Mouse (Mus musculus): Measurements from ENCODE around the gene Gm17455.

Gm17455 gene

DNA sequence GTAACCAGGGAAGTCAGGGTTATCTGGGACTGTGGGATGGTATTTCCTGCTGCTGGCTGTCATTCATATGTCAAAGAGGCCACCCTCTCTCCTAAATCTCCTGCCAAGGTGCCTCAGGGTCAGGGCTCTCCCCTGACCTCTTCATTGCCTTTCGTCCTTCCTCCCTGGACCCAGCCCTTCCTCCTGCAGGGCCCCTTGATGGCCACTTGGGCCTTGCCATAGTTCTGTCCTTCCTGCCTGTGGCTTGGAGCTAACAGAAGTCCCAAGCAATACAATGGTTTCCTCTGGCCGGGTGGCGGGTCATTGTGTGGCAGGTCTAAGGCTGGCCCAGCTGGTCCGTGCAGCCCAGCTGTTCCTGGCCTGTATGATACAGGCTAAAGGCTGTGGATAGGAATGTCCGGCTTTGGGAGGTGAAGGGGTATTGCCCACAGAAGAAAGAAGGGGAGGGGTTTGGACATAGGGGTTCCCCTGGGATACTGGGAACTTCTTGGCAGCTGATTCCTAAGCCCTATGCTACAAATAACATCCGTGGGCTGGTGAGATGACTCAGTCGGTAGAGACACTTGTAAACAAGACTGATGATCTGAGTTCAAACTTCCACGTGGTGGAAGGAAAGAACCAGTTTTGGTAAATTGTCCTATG lies 25.5 kb upstream of the Gm17455 start:
- peak; percentile 97 for DNase-seq (ENCODE audit: low spot score)

DNA sequence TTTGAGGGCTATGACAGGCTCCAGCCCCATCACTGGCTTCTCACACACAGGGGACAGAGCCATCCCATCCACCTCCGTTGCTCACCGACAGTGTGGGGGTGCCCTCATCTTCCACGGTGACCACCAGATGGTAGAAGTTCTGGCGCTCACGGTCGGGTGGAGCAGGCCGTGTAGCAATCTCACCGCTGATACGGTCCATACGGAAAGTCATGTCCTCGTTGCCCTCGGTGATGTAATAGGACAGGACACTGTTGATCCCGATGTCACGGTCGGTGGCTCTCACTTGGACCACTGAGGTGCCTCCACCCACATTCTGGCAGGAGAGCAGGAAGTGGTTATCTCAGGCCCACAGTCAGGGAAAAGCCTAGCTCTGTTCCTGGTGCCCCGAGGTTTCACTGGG lies 22.8 kb upstream of the Gm17455 start:
- DNase-seq (ENCODE audit: low spot score) = no peak

DNA sequence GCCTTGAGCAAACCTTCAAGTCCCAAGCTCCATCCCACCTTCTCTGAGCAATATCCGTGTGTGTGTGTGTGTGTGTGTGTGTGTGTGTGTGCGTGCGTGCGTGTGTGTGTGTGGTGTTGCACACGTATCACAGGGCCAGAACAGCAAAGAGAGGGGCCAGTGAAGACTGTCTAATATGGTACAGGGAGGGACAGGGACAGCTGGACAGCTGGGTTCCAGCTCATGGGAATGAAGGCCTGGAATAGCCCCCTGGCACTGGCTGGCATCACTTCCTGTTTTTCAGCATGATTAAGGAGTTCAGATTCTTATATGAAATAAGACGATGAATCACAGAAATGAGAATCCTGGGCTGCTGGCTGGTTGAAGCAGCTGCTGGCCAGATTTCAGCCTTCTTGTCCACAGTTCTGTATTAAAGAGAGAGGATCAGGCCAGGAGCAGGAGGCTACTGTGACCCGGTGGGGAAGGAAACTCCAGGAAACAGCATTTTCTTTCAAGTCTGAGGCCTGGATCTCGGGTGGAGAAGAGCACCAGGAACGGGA lies 20.0 kb upstream of the Gm17455 start:
- peak; percentile 72 for DNase-seq (ENCODE audit: low spot score)

DNA sequence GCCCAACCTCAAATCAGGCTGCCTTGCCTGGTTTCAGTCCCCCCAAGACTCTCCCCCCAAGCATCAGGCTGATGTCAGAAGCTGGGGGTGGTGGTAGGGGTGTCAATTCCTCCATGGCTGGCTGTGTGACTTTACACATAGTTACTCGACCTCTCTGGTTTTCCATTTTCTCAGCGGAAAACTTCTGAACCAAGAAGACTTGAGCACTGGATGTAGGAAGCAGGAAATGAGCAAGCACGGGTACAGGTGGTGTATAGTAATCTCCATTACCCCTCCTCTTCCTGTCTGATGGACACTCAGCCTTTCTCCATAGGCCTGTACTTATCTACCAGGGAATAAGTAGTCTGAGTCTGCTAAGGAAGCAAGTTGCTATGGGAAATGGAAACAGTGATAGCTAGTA lies 19.3 kb upstream of the Gm17455 start:
- no peak for DNase-seq (ENCODE audit: low spot score)

DNA sequence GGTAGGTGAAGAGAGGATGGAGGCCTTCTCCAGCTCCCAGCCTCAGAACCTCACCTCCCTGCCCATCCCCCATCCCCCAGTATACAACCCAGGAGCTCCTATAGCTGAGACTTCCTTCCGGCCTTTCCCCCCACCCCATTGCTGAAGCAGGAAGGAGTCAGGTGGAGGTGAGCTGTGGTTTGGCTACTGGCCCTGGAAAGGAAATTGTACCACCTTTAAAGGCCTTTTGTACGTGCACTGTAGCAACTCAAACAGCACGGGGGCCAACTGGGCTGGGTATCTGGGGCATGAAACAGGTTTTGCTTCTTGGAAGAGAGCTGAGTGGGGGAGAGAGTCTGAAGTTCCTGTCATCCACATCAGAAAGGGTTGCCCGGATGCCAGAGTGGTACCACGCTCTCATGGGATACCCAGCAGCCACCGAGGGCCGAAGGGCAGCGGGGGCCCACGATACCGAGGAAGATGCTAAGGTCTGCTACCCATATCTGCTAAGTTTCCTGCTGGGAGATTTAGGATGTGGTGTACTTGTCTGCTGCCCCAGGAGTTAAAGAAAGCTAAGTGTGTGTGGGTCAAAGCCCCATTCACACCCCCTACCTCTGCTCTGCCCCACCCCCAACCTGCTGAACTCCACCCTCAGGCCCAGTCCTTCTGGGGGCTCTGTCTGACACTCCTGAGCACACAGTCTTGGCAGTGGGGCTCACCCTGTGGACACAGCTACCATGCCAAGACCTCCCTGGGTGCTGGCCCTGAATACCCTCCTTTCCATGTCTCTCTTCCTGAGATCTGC lies 18.2 kb upstream of the Gm17455 start:
- DNase-seq (ENCODE audit: low spot score) = no peak

DNA sequence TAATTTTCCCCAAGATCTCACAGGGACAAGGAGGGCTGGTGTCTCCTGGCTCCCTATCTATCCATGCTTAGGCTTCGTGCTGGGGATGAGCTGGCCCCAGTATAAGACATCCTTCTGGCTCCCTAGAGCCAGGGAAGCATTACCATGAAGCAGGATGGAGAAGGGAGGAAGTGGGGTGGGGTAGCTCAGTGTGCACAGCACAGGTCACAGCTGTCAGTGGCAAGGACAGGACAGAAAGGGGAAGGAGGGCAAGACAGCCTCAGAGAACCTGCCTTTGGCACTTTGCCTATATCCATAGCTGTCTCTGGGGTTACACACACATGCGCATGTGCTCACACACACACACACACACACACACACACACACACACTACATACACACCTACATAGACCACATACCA lies 11.2 kb upstream of the Gm17455 start:
- DNase-seq (ENCODE audit: low spot score) = no peak

DNA sequence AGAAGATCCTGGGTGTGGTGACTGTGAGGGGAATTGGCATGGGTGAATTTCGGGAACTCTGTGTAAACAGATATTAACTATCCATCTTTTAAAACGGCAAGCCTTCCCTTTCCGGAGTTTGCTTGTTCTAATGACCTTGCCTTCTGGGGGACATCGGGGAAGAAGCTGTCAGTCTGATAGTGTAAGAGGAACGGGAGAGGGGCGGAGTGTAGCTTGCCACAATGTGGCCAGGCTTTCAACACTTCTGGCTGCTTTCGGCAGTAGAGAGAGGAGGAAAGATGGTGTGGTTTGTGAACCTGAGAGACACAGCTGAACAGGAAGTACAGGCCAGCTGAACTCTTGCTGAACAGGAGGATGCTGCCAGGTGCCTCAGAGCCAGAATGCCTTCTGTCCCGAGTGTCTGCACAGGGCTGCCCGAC lies 10.1 kb upstream of the Gm17455 start:
- DNase-seq (ENCODE audit: low spot score) = no peak

DNA sequence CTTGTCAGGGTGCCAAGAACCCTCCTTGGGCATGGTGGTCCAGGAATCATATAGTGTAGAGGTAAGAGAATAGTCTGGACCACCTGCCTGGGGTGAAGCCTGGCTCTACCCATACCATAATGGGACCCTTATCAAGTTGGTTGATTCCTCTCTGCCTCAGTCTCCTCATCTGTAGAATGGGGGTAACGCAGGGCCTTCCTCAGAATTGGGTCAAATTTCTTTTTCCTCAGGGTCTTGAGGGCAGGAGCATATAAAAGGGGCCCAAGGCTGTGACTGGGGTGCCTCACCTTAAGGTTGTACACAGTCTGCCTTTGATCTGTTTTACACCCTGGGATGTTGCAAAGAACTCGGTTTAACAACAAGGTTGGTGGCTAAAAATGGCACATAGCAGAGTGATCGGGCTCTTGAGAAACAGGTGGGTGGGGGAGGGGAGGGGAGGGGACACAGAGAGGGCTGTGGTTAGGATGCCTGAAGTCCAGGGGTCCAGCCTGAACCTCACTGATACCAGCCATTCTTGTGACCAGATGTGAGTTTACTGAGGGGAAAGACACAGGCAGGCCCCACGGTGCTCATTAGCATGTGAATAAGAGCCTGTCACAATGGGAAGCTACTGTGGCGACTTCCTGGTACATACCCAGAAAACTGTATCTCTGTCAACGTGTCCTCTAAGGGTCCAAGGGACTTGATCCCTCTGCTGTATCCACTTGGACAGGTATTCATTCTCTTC lies 9.2 kb upstream of the Gm17455 start:
- no peak for DNase-seq (ENCODE audit: low spot score)

DNA sequence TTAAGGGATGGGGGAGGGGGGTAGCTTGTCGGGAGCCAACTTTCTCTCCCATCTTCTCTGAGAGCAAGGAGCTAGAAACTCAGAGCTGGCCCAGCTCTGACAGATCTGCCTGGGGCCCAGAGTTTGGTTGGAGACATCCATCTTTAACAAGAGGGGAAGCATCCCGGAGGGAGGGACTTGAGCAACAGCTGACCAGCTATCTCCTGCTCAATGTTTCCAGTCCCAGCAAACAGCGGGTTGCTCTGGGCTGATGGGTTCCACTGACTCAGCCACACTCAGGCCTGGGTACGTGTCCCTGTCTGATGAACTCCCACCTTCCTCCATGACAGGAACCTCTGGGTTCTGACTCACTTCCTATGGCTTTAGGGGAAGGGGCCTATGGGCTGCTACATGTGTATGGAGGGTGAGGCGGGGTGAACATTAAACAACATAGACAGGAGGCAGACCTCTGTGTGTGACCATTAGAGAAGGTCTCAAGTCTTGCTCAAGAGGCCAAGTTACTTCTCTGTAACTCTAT lies 8.6 kb upstream of the Gm17455 start:
- DNase-seq (ENCODE audit: low spot score) = no peak

DNA sequence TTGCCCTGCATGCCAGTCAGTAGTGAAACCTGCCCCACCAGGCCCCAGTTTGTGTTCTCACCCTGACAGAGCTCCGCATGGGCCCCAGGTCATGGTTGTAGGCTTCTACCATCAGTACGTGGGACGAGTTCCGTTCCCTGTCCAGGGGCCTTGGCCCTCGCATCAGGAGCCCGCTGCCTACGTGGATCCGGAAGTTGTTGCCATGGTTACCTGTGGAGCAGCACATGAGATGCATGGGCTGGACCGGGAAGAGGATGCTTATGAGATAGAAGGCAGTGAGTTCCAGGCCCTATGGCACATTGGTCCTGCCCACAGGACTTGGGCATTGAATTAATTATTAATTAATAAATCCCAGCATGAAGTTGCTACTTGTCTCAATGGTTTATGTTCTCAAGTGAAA lies 7.9 kb upstream of the Gm17455 start:
- no peak for DNase-seq (ENCODE audit: low spot score)

DNA sequence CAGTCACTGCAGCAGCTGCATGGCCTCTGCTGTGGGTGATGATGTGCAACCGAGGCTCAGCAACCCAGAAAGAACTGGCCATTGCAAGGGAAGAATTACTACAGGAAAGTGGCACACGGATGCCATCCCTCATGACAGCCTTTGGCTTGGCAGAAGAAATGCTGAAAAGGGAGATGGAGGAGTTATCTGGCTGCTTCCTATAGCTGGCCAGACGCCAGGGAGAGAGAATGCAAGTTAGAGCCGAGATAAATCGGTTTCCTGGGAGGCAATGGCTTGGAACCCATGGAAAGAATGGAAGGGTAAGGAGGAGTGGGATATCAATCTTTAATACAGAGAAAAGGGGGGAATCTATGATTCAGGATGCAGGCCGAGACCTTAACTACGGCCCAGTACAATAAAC lies 4.6 kb upstream of the Gm17455 start:
- DNase-seq (ENCODE audit: low spot score) = no peak

DNA sequence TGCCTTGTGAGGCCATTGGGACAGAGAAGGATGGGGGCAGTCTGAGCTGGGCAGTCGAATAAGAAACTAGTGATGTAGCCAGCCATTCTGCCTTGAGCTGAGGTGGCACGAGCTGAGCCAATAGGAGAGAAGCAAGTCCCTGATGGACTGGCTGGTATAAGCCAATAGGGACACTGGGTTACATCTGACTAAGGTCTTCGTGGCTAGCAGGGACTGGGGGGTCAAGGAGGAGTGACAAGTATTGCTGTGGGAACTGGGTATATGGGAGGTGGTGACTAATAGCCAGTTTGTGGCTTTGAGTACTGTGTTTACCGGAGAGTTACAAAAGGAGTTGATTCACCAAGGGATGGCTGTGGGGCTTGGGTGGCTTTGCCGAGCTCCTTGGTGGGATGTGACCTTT lies 3.9 kb upstream of the Gm17455 start:
- DNase-seq (ENCODE audit: low spot score) = no peak

DNA sequence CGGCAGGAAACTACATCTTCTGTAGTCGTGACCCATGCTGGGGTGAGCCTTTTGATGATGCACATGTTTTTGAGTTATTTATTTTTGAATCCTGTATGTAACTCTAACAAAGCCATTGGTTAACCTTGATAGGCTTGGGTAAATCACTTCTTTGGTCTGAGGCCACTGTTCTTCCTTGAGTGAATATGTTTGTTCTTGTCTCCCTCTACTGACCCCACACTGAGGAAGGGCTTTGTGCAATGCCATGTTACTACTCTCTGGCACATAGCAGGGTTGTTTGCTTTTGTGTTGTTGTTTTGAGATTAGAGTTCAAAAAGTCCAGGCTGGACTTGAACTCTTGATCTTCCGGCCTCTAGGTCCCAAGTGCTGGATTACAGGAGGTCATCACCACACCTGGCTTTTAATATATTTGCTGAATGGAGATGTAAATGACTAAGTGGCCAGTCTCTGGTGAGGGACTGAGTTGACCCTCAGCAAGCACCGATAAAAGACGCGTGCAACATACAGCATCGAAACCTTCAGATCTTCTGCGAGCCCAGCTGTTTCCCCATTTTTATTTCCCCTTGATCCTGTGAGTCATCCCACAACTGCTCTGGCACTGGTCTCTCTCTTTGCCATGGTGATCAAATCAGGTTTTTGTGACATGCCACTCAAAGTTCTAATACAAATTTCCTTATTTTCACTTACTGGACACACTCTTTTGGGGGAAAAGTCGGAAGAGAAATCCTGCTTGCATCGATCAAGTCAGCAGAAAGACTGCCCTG lies 1.3 kb upstream of the Gm17455 start:
- peak; percentile 24 for DNase-seq (ENCODE audit: low spot score)

DNA sequence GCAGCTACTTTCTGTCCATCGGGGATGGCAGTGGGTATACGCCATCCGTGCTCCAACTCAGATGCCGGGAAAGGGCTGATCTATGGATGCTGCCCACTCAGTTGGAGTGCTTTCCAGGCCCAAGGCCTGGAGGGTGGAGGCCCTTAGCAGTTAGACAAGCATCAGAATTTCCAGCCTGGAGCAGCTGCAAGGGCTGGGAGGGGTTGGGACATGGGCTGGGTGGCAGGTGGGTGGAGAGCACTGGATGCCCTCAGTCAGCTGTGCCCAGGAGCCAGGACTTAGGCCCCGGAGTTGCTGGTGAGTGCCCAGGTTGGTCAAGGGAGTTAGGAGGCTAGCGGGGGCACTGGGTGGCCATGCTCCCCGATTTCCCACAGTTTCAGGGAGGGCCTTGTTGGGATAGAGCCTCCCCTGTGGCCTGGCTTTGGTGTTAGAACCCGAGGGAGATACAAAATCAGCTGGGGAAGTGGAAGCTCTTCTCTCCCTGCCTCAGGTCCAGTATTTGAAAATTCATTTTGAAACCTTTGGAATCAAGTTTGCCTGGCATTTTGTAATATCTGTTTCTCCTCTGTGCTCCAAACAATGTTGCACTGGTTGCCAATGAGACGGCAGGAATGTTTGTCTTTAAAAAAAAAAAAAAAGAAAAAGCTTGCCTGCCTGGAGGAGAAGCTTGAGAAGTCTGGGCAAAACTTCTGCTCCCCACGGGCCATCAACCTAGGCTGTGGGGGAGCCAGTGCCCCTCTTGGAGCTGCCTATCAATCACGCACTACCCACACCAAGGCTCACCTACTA lies 1.2 kb downstream of the Gm17455 start:
- peak; percentile 74 for DNase-seq (ENCODE audit: low spot score)

DNA sequence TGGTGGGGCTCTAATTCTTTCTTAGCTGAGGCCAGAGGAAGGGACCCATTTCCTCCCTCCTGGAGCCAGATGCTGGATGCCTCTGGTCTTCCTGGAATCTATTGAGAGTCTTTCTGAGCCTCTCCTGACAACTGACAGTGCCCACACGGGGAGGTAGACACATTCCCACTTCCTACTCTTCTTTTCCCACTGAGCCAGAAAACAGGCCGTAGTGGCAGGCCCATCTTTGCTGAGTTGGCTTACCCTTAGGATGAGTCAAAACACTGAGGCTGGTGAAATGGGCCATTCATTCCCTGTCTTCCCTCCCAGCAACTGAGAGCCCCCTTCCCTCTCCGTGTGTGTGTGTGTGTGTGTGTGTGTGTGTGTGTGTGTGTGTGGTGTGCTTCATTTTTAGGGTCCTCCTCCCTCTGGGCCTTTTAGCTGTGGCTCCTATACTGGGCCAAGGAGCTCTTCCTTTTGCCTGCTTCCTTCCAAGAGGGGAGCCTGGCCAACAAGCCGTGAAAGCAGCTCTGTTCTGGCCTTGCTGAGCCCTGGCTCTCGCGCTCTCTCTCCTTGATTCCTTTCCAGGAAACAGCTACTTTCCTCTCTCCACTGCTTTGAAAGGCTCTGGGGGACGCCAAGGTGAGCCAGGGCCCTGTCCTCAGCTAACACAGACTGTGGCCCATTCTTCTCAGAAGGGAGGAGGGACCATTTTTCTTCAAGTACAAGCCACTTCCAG lies 6.1 kb downstream of the Gm17455 start:
- peak; percentile 73 for DNase-seq (ENCODE audit: low spot score)

DNA sequence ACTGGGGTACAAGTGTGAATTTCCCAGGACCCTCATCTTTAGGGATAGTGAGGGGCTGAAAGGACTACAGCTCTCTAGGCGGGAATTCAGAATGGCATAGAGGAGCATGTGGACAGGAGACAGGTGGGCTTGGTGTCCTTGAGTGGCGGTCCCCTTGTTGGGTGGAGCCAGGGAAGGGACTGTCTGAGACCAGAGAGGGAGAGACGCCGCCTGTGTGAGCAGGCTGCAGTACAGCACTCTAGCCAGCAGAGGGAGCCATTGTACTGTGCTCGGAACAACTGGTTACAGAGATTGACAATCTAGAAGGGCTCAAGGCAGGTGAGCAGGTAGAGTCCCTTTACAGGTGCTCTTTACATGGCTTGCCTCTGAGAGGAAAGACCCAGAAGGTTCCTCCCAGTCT lies 8.3 kb downstream of the Gm17455 start:
- DNase-seq (ENCODE audit: low spot score) = peak; percentile 75

DNA sequence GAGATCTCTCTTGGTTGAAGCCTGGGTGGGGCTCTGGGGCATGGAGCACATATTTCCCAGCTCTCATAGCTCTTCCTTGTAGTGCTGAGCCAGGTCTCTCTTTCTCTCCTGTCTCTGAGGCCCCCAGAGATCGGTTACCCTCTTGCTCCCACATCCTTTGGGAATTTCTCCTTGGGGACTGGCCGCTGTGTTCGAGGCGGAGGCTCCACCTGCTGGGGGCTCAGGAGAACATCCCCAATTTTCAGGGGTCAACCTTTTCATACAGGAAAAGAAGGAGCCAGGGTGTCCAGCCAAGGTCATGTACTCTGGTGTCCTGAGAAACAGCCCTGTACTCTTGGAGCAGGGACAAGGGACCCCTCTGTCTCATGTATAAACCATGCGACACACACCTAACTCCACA lies 12.3 kb downstream of the Gm17455 start:
- no peak for DNase-seq (ENCODE audit: low spot score)

DNA sequence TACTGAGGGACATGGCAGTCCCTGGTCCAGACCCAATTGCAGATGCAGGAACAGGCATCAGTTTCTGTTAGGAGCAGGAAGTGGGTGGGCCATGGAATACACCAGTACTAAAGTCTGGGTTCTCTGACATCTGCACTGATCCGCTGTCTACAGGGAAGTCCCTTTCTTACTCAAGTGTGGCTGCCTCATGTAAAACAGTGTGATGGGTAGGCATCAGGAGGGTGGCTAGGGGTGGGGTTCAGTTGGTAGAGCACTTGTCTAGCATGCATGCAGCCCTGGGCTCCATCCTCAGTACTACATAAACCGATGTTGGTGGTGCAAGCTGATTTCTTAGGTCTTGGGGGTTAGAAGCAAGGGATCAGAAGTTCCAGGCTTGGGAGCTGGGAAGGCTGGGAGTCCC lies 14.2 kb downstream of the Gm17455 start:
- no peak for DNase-seq (ENCODE audit: low spot score)

DNA sequence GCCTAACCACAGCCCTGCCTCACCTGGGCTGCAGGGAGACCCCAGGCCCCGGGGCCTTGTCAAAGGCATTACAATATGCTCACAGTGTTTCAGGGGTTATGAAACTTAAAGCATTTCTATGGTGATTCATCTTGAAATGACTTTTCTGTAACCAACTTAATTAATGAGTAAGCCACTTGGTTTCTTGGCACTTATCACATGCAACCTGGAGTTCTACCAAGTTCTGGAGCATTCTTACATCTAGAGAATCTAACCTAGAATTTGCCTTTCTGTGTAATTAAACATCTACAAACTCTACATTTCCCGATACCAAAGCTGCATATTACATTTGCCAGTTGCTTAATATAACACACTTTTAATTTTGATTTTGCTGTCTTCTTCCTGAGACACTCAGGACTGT lies 17.5 kb downstream of the Gm17455 start:
- DNase-seq (ENCODE audit: low spot score) = no peak

DNA sequence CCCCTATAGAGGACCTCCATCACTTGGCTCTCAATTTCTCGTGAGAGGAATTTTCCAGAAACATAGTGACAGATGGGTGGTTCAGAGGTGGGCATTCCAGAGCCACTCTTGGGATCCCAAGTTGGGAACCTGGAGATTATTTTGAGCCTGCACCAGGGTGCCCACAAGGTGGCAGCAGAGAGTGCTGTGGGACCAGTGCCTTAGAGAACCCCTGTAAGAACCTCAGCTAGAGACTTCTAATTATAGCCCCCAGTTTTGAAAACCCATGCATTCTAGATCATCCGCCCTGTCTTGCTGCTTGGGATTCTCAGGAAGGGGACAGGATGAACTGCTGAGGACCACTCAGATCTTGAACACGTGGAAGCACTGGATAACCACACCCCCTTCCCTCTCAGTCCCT lies 18.6 kb downstream of the Gm17455 start:
- peak; percentile 69 for DNase-seq (ENCODE audit: low spot score)

Measured in adipocyte (in vitro differentiated cells).